Mouse (Mus musculus) C2C12 (cell line): ENCODE measurements around the gene Yap1.
"Not testable (repeated sequence)": the region's sequence is repeated elsewhere in the genome, so short reads cannot be mapped to it uniquely, and the experiment has no call there.

Experiments
- CEBPB ChIP-seq: IDR thresholded peaks from one replicate; pipeline ENCODE4 v1.6.1; 2011; ENCODE audit warnings: low read depth, mild to moderate bottlenecking, control low read depth, moderate library complexity
- CTCF ChIP-seq: IDR thresholded peaks from one replicate; pipeline ENCODE4 v1.5.1; 2011; ENCODE audit not compliant: control insufficient read depth, insufficient read depth, insufficient read length
- MYOG ChIP-seq: IDR thresholded peaks from one replicate; pipeline ENCODE4 v1.6.1; 2011; ENCODE audit not compliant: control insufficient read depth, insufficient read length; ENCODE audit errors: extremely low read depth
- USF1 ChIP-seq: IDR thresholded peaks from one replicate; pipeline ENCODE4 v1.6.1; 2011; ENCODE audit warnings: low read depth, mild to moderate bottlenecking, control low read depth, moderate library complexity

DNA sequence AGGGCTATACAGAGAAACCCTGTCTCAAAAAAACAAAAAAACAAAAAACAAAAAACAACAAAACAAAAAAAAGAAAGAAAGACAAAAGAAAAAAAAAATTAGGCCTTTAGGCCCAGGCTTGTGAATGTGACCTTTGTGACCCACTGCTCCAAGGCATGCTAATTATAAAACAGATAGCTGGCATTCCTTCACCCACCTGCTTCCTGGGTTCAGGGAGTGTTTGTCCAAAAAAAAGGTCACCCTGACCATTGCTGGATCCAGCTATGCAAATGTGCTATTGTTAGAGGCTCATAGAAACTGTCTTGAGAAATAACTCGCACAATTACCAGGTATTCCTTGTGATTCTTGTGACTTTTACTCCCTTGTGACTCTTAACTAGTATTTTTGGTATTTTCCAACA is 112.6 kb downstream of the Yap1 start:
- TF ChIP-seq CTCF, USF1, CEBPB, MYOG: not testable (repeated sequence)
